Mouse (Mus musculus): ENCODE results near the gene Szt2.

Gene Szt2

GRCm38 (mm10) chr4:118358159-118358895 is 50.7 kb downstream of the Szt2 start:
- no peak for DNase-seq (ENCODE audit: low spot score)

- DNase-seq (ENCODE audit: low spot score), result no peak
These were observed 51.6 kb downstream of the Szt2 start for GRCm38 (mm10) chr4:118357504-118357903.

- no peak for DNase-seq (ENCODE audit: low spot score)
These were observed 52.3 kb downstream of the Szt2 start for GRCm38 (mm10) chr4:118356738-118357137.

GRCm38 (mm10) chr4:118354289-118354688 is 54.8 kb downstream of the Szt2 start:
- no peak for DNase-seq (ENCODE audit: low spot score)

- DNase-seq (ENCODE audit: low spot score), result no peak
These were observed 55.4 kb downstream of the Szt2 start for GRCm38 (mm10) chr4:118353689-118354088.

GRCm38 (mm10) chr4:118351828-118352227 is 57.2 kb downstream of the Szt2 start:
- no peak for DNase-seq (ENCODE audit: low spot score)

- no peak for DNase-seq (ENCODE audit: low spot score)
These were observed 58.2 kb downstream of the Szt2 start for GRCm38 (mm10) chr4:118350864-118351263.

GRCm38 (mm10) chr4:118347529-118348309 is 61.4 kb downstream of the Szt2 start:
- DNase-seq (ENCODE audit: low spot score), result no peak

- DNase-seq (ENCODE audit: low spot score), result no peak
These were observed 67.6 kb downstream of the Szt2 start for GRCm38 (mm10) chr4:118341447-118341846.

- peak; percentile 54 for DNase-seq (ENCODE audit: low spot score)
These were observed 72.4 kb downstream of the Szt2 start for GRCm38 (mm10) chr4:118336658-118337057.

- no peak for DNase-seq (ENCODE audit: low spot score)
These were observed 73.1 kb downstream of the Szt2 start for GRCm38 (mm10) chr4:118335991-118336390.

GRCm38 (mm10) chr4:118331777-118332176 is 77.3 kb downstream of the Szt2 start:
- no peak for DNase-seq (ENCODE audit: low spot score)

GRCm38 (mm10) chr4:118326476-118326875 is 82.6 kb downstream of the Szt2 start:
- DNase-seq (ENCODE audit: low spot score), result no peak

- DNase-seq (ENCODE audit: low spot score), result no peak
These were observed 88.4 kb downstream of the Szt2 start for GRCm38 (mm10) chr4:118320636-118321035.

GRCm38 (mm10) chr4:118319706-118320344 is 89.2 kb downstream of the Szt2 start:
- DNase-seq (ENCODE audit: low spot score), result no peak

GRCm38 (mm10) chr4:118316662-118317061 is 92.4 kb downstream of the Szt2 start:
- DNase-seq (ENCODE audit: low spot score), result no peak

- no peak for DNase-seq (ENCODE audit: low spot score)
These were observed 93.8 kb downstream of the Szt2 start for GRCm38 (mm10) chr4:118315286-118315685.

Data from retina, embryonic 14.5 days (tissue).